Mouse (Mus musculus) kidney, embryonic 14.5 days (tissue): Measurements from ENCODE around the gene Riok1. TPM values are rescaled to one million over a fixed set of nuclear protein-coding genes. Genes with fewer than 3 reads are reported as not detected.

Experiments used
- ATAC-seq: fragments of 200-750 bp; cut with Nextera tagmentation; 2 replicates; pipeline ENCODE4 v1.8.0; 2017; ENCODE audit warnings: moderate number of reproducible peaks, mild to moderate bottlenecking, moderate TSS enrichment, moderate library complexity; ENCODE audit not compliant: low FRiP score, low TSS enrichment
- H3K27ac ChIP-seq: fragments of 300-500 bp; sonication (generic); 2 replicates; pipeline ENCODE4 v1.5.1; 2014; ENCODE audit warnings: low read depth, mild to moderate bottlenecking, low read length, moderate library complexity, mixed read lengths
- H3K27me3 ChIP-seq: fragments of 300-500 bp; sonication (generic); 2 replicates; pipeline ENCODE4 v1.6.1; 2014; ENCODE audit warnings: mild to moderate bottlenecking, low read length; ENCODE audit not compliant: control insufficient read depth, insufficient read depth
- H3K36me3 ChIP-seq: fragments of 300-500 bp; sonication (generic); 2 replicates; pipeline ENCODE4 v1.6.1; 2014; ENCODE audit warnings: low read length, mixed read lengths; ENCODE audit not compliant: control insufficient read depth, insufficient read depth
- H3K4me1 ChIP-seq: fragments of 300-500 bp; sonication (generic); 2 replicates; pipeline ENCODE4 v1.6.1; 2014; ENCODE audit warnings: low read length, mixed read lengths; ENCODE audit not compliant: control insufficient read depth, insufficient read depth
- H3K4me2 ChIP-seq: fragments of 300-500 bp; sonication (generic); replicated peaks from 2 replicates; pipeline ENCODE4 v1.6.1; 2014; ENCODE audit warnings: low read depth, mild to moderate bottlenecking, low read length
- H3K4me3 ChIP-seq: fragments of 300-500 bp; sonication (generic); 2 replicates; pipeline ENCODE4 v1.5.1; 2014; ENCODE audit warnings: mild to moderate bottlenecking, low read length
- H3K9ac ChIP-seq: fragments of 300-500 bp; sonication (generic); 2 replicates; pipeline ENCODE4 v1.6.1; 2014; ENCODE audit warnings: low read depth, mild to moderate bottlenecking, low read length, moderate library complexity
- H3K9me3 ChIP-seq: fragments of 300-500 bp; sonication (generic); 2 replicates; pipeline ENCODE4 v1.6.1; 2016; ENCODE audit warnings: low read length; ENCODE audit not compliant: control insufficient read depth
- WGBS: fragments of 180-500 bp; shearing (Covaris S2); extraction: QIAGEN DNeasy Blood & Tissue Kit; methylation state at CpG from one replicate; pipeline ENCODE4 v1.1.7; 2014; 5-methylcytosine and 5-hydroxymethylcytosine counted together
- polyA plus RNA-seq: library from polyadenylated mRNA; unstranded; fragments of >200 nt; fragmentation: Nextera tagmentation; extraction: Ambion mirVana; gene quantifications from 2 replicates; pipeline ENCODE4 v1.2.1, GENCODE M21; 2014

The Riok1 gene
- polyA plus RNA-seq, 1 experiment from 2014 or later: 62.3 TPM

DNA sequence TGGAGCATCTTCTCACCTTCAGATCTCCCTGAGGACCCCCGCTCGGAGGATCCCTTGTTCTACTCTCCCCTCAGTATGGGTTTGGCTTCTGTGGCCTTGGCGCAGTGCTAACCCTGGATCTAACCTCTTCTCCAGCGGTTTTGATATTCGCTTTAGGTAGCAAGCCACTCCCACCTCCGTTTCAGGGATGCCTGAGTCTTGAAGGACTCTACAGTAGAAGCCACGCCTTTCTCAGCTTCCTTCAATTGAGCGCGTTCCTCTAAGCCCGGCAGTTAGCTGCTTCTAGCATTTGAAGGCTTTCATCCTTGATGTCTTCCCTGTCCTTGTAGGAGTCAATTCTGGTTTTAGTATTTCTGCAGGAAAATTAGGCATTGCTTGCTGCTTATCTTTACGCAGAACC is 40.3 kb downstream of the Riok1 start:
- ATAC-seq: no peak
- H3K27me3 ChIP-seq: no peaks in the 10 kb centered on the region
- WGBS: 23% methylated on average over 11 of the region's 11 CpGs
- H3K36me3 ChIP-seq: no peaks in the 10 kb centered on the region
- peaks cover 6% of the 10 kb centered on the region for H3K4me1 ChIP-seq
- no peak overlapping the region for H3K27ac ChIP-seq
- H3K4me2 ChIP-seq: no peak overlapping the region
- no peak overlapping the region for H3K4me3 ChIP-seq
- no peak overlapping the region for H3K9ac ChIP-seq
- no peaks in the 10 kb centered on the region for H3K9me3 ChIP-seq

GRCm38 (mm10) chr13:38078836-38079235 is 42.0 kb downstream of the Riok1 start:
- no peak overlapping the region for H3K9ac ChIP-seq
- no peak overlapping the region for H3K4me2 ChIP-seq
- no peaks in the 10 kb centered on the region for H3K27me3 ChIP-seq
- H3K9me3 ChIP-seq: no peaks in the 10 kb centered on the region
- ATAC-seq: no peak
- H3K4me3 ChIP-seq: no peak overlapping the region
- WGBS: 45% methylated on average over 6 of the region's 6 CpGs
- H3K36me3 ChIP-seq: no peaks in the 10 kb centered on the region
- no peak overlapping the region for H3K27ac ChIP-seq
- H3K4me1 ChIP-seq: peaks cover 5% of the 10 kb centered on the region

- Histone ChIP-seq H3K36me3 (no peaks in the 10 kb centered on the region), H3K27me3 (no peaks in the 10 kb centered on the region), H3K27ac (no peak overlapping the region), H3K4me3 (no peak overlapping the region), H3K4me2 (no peak overlapping the region), H3K4me1 (no peaks in the 10 kb centered on the region; the same call in 1 of the 2 replicates), H3K9ac (no peak overlapping the region), H3K9me3 (no peaks in the 10 kb centered on the region)
- ATAC-seq: no peak
- 80% methylated on average over 5 of the region's 5 CpGs for WGBS
These were observed 42.6 kb downstream of the Riok1 start for GRCm38 (mm10) chr13:38079366-38079765.

DNA sequence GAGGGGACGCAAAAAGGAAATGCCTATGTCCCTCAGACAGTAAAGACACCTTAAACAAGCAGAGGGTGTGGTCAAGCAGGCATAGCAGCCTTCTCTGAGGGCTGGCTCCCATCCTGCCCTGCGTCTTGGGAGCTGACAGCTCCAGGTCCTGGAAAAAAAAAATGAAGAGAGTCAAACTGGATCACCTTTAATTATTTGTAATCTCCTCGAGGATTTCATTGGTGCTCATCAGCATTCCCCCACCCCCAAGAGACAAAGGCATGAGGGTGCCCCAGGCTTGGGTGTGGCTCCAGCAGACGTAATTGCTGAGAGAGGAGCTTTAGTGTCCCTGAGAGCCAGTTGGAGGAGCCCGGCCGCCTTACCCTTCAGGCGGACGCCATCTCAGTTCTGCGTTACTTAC is 43.2 kb downstream of the Riok1 start:
- Histone ChIP-seq H3K9me3 (no peaks in the 10 kb centered on the region), H3K27me3 (no peaks in the 10 kb centered on the region)
- 28% methylated on average over 9 of the region's 9 CpGs for WGBS

GRCm38 (mm10) chr13:38080725-38081124 is 43.9 kb downstream of the Riok1 start:
- H3K9me3 ChIP-seq: no peaks in the 10 kb centered on the region
- no peaks in the 10 kb centered on the region for H3K4me1 ChIP-seq
- H3K27me3 ChIP-seq: no peaks in the 10 kb centered on the region
- no peak overlapping the region for H3K4me2 ChIP-seq
- no peak overlapping the region for H3K9ac ChIP-seq
- no peak overlapping the region for H3K4me3 ChIP-seq
- no peaks in the 10 kb centered on the region for H3K36me3 ChIP-seq
- ATAC-seq: no peak
- no peak overlapping the region for H3K27ac ChIP-seq
- WGBS: 81% methylated on average over 14 of the region's 14 CpGs

More for the DNA sequence above, 43.2 kb downstream of the Riok1 start:
- no peak for ATAC-seq
- no peaks in the 10 kb centered on the region for H3K36me3 ChIP-seq
- H3K4me1 ChIP-seq: no peaks in the 10 kb centered on the region
- H3K4me2 ChIP-seq: no peak overlapping the region
- no peak overlapping the region for H3K4me3 ChIP-seq
- H3K9ac ChIP-seq: no peak overlapping the region
- no peak overlapping the region for H3K27ac ChIP-seq

DNA sequence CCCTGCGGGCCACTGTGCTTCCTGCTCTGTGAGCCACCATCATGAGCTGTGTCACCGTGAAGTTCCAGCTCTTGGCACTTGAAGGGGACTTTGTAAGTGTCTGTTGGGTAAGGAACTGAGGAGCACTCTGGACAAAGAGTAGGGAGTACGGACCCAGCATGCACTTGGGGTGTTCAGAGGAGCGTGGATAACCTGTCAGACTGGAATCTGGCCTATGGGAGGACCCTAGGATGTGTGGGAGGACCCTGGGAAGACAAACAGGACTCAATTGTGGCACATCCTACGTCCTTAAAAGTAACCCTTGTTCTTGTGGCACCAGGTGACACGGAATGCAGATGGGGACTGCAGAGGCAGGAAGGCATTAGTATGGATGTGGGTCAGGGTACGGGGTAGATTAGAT is 44.4 kb downstream of the Riok1 start:
- H3K36me3 ChIP-seq: no peaks in the 10 kb centered on the region
- WGBS: 77% methylated on average over 7 of the region's 7 CpGs
- H3K27me3 ChIP-seq: no peaks in the 10 kb centered on the region
- no peak for ATAC-seq
- H3K27ac ChIP-seq: no peak overlapping the region
- no peak overlapping the region for H3K4me2 ChIP-seq
- H3K9ac ChIP-seq: no peak overlapping the region
- H3K4me3 ChIP-seq: no peak overlapping the region
- H3K9me3 ChIP-seq: no peaks in the 10 kb centered on the region
- H3K4me1 ChIP-seq: no peaks in the 10 kb centered on the region

DNA sequence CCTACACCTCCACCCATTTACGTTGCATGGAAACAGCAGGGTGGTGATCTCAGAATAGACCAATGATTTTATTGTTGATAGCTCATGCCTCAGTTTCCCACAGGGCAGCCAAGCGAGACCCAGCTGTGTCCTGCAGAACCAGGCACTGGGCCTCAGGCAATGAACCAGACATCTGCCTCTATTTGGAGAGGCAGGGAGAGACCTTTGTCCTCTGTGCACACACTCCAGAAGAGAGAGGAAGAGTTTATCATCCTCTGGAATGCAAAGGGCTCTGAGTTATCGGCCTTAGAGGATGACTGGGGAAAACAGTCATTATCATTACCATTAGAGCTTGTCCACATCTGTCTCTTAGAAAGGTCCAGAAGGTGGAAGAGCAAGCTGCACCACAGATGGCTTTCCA is 49.9 kb downstream of the Riok1 start:
- Histone ChIP-seq H3K4me2 (no peak overlapping the region), H3K36me3 (no peaks in the 10 kb centered on the region), H3K9ac (no peak overlapping the region), H3K27ac (no peak overlapping the region), H3K27me3 (no peaks in the 10 kb centered on the region), H3K4me3 (no peak overlapping the region), H3K4me1 (no peaks in the 10 kb centered on the region), H3K9me3 (no peaks in the 10 kb centered on the region)
- 64% methylated on average over 3 of the region's 3 CpGs for WGBS
- ATAC-seq: no peak

DNA sequence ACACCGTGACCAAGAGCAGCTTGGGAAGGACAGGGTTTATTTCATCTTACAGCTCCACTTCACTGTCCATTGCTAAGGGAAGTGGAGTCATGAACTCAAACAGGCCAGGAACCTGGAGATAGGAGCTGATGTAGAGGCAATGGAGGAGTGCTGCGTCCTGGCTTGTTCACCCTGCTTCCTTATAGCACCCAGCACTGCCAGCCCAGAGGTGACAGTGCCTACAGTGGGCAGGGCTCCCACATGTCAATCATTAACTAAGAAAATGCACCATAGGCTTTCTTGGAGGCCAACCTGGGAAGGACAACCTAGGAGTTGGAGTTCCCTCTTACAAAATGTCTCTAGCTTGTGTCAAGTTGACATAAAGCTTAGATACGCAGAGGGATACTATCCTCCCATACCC is 51.2 kb downstream of the Riok1 start:
- no peak overlapping the region for H3K4me3 ChIP-seq
- 63% methylated on average over 3 of the region's 3 CpGs for WGBS
- no peak for ATAC-seq

GRCm38 (mm10) chr13:38089449-38089848 is 52.7 kb downstream of the Riok1 start:
- Histone ChIP-seq H3K4me1 (no peaks in the 10 kb centered on the region), H3K9ac (no peak overlapping the region), H3K4me3 (no peak overlapping the region), H3K27ac (no peak overlapping the region), H3K27me3 (no peaks in the 10 kb centered on the region), H3K4me2 (no peak overlapping the region), H3K36me3 (no peaks in the 10 kb centered on the region), H3K9me3 (no peaks in the 10 kb centered on the region)
- 94% methylated on average over 6 of the region's 6 CpGs for WGBS
- no peak for ATAC-seq

More for the DNA sequence above, 51.2 kb downstream of the Riok1 start:
- Histone ChIP-seq H3K9ac (no peak overlapping the region), H3K4me2 (no peak overlapping the region), H3K4me1 (no peaks in the 10 kb centered on the region), H3K9me3 (no peaks in the 10 kb centered on the region), H3K27me3 (no peaks in the 10 kb centered on the region), H3K36me3 (no peaks in the 10 kb centered on the region), H3K27ac (no peak overlapping the region)

GRCm38 (mm10) chr13:38089871-38090270 is 53.1 kb downstream of the Riok1 start:
- H3K9me3 ChIP-seq: no peaks in the 10 kb centered on the region
- no peaks in the 10 kb centered on the region for H3K36me3 ChIP-seq
- no peaks in the 10 kb centered on the region for H3K4me1 ChIP-seq
- no peak for ATAC-seq
- H3K4me2 ChIP-seq: no peak overlapping the region
- no peaks in the 10 kb centered on the region for H3K27me3 ChIP-seq
- H3K9ac ChIP-seq: no peak overlapping the region
- no peak overlapping the region for H3K4me3 ChIP-seq
- no peak overlapping the region for H3K27ac ChIP-seq
- 74% methylated on average over 4 of the region's 4 CpGs for WGBS
